Mouse (Mus musculus) CH12.LX (cell line): Measurements from ENCODE around the gene Rab25. TPM values are rescaled to one million over a fixed set of nuclear protein-coding genes. Genes with fewer than 3 reads are reported as not detected.

Experiments used
- DNase-seq: peaks from one replicate; pipeline ENCODE4 v3.0.0-alpha.2; 2013; ENCODE audit errors: extremely low read depth
- H3K27ac ChIP-seq: 2 replicates; pipeline ENCODE4 v1.5.1; 2012; ENCODE audit warnings: low read depth, mild to moderate bottlenecking, control low read depth, moderate library complexity; ENCODE audit not compliant: insufficient read depth
- H3K27me3 ChIP-seq: replicated peaks from 2 replicates; pipeline ENCODE3; 2012; ENCODE audit warnings: inconsistent platforms
- H3K36me3 ChIP-seq, 2 experiments: replicated peaks in 1 of 2; 2 replicates each; pipeline versions ENCODE3 to v1.6.1; 2012; ENCODE audit warnings: inconsistent platforms in 1 of 2, low read length in 1 of 2, mild to moderate bottlenecking in 1 of 2, mixed read lengths in 1 of 2, moderate library complexity in 1 of 2; ENCODE audit not compliant: control insufficient read depth in 1 of 2, insufficient read depth in 1 of 2
- H3K4me1 ChIP-seq, 2 experiments: 2 replicates each; pipeline ENCODE4 v1.6.1; 2012; ENCODE audit warnings: inconsistent platforms in 1 of 2, moderate library complexity in 1 of 2; ENCODE audit not compliant: insufficient read depth in 2 of 2, control insufficient read depth in 1 of 2
- H3K4me2 ChIP-seq: 2 replicates; pipeline ENCODE4 v1.6.1; 2012; ENCODE audit warnings: low read depth, mild to moderate bottlenecking, control low read depth; ENCODE audit not compliant: poor library complexity, insufficient read depth, severe bottlenecking
- H3K4me3 ChIP-seq, 3 experiments: fragments of 150-350 bp in 1 of 3; sonication (generic) in 1 of 3; replicated peaks in 1 of 3; 2 replicates each; pipeline versions ENCODE3 to v1.5.1; 2011 to 2012; ENCODE audit warnings: low read depth in 2 of 3, low read length in 2 of 3, mild to moderate bottlenecking in 2 of 3, moderate library complexity in 2 of 3, control low read depth in 1 of 3, improper control_type of control experiment in 1 of 3, inconsistent platforms in 1 of 3, mixed read lengths in 1 of 3; ENCODE audit not compliant: poor library complexity in 1 of 3
- H3K79me2 ChIP-seq: replicated peaks from 2 replicates; pipeline ENCODE4 v1.6.1; 2012; ENCODE audit warnings: mild to moderate bottlenecking, moderate library complexity; ENCODE audit not compliant: control insufficient read depth, poor library complexity, insufficient read depth, severe bottlenecking; ENCODE audit errors: extremely low read depth
- H3K9ac ChIP-seq: 2 replicates; pipeline ENCODE4 v1.6.1; 2012; ENCODE audit warnings: low read depth, mild to moderate bottlenecking, control low read depth, moderate library complexity; ENCODE audit not compliant: insufficient read depth
- H3K9me3 ChIP-seq: replicated peaks from 2 replicates; pipeline ENCODE3; 2012; ENCODE audit warnings: low read length, inconsistent platforms, mixed read lengths
- CHD1 ChIP-seq: IDR thresholded peaks from 2 replicates; pipeline ENCODE4 v1.6.1; 2012; ENCODE audit warnings: low read depth, low read length, improper control_type of control experiment, inconsistent platforms
- CHD2 ChIP-seq: IDR thresholded peaks from 2 replicates; pipeline ENCODE4 v1.6.1; 2011; ENCODE audit warnings: low read length, improper control_type of control experiment
- CTCF ChIP-seq, 2 experiments: IDR thresholded peaks in 1 of 2; conservative IDR thresholded peaks in 1 of 2; 2 replicates each; pipeline ENCODE4 v1.5.1; 2011 to 2012; ENCODE audit warnings: low read depth in 2 of 2, low read length in 2 of 2, improper control_type of control experiment in 1 of 2, inconsistent platforms in 1 of 2, mild to moderate bottlenecking in 1 of 2, moderate library complexity in 1 of 2
- EP300 ChIP-seq: IDR thresholded peaks from 2 replicates; pipeline ENCODE4 v1.6.1; 2011; ENCODE audit warnings: low read length, improper control_type of control experiment
- HCFC1 ChIP-seq: IDR thresholded peaks from 2 replicates; pipeline ENCODE4 v1.6.1; 2012; ENCODE audit warnings: low read depth, mild to moderate bottlenecking, inconsistent platforms, low read length, improper control_type of control experiment
- IRF4 ChIP-seq: IDR thresholded peaks from 2 replicates; pipeline ENCODE4 v1.6.1; 2014; ENCODE audit warnings: low read depth, mild to moderate bottlenecking, inconsistent platforms, low read length, improper control_type of control experiment
- JUN ChIP-seq: IDR thresholded peaks from 2 replicates; pipeline ENCODE4 v1.6.1; 2011; ENCODE audit warnings: low read depth, mild to moderate bottlenecking, low read length, improper control_type of control experiment, moderate library complexity; ENCODE audit not compliant: insufficient read depth
- KAT2A ChIP-seq: IDR thresholded peaks from 2 replicates; pipeline ENCODE4 v1.6.1; 2012; ENCODE audit warnings: low read length, improper control_type of control experiment, inconsistent platforms; ENCODE audit not compliant: insufficient replicate concordance
- MAX ChIP-seq: IDR thresholded peaks from 2 replicates; pipeline ENCODE4 v1.6.1; 2011; ENCODE audit warnings: low read length, improper control_type of control experiment
- MAZ ChIP-seq: IDR thresholded peaks from 2 replicates; pipeline ENCODE4 v1.6.1; 2012; ENCODE audit warnings: low read depth, mild to moderate bottlenecking, inconsistent platforms, low read length, improper control_type of control experiment, moderate library complexity
- MXI1 ChIP-seq: IDR thresholded peaks from 2 replicates; pipeline ENCODE4 v1.6.1; 2011; ENCODE audit warnings: mild to moderate bottlenecking, low read depth, low read length, improper control_type of control experiment
- NELFE ChIP-seq: IDR thresholded peaks from 2 replicates; pipeline ENCODE4 v1.6.1; 2011; ENCODE audit warnings: low read depth, low read length, improper control_type of control experiment
- NRF1 ChIP-seq: IDR thresholded peaks from 2 replicates; pipeline ENCODE4 v1.6.1; 2014; ENCODE audit warnings: low read depth, mild to moderate bottlenecking, inconsistent platforms, low read length, improper control_type of control experiment, moderate library complexity
- PAX5 ChIP-seq: IDR thresholded peaks from 2 replicates; pipeline ENCODE4 v1.6.1; 2012; ENCODE audit warnings: low read length, inconsistent platforms, mixed read lengths
- POLR2A ChIP-seq: IDR thresholded peaks from 2 replicates; pipeline ENCODE4 v1.6.1; 2011; ENCODE audit warnings: low read depth, mild to moderate bottlenecking, improper control_type of control experiment, low read length
- SIN3A ChIP-seq: IDR thresholded peaks from 2 replicates; pipeline ENCODE4 v1.6.1; 2012; ENCODE audit warnings: low read length, improper control_type of control experiment, inconsistent platforms
- TBP ChIP-seq: conservative IDR thresholded peaks from 2 replicates; pipeline ENCODE4 v1.6.1; 2011; ENCODE audit warnings: low read depth, low read length, improper control_type of control experiment
- TCF12 ChIP-seq: IDR thresholded peaks from 2 replicates; pipeline ENCODE4 v1.6.1; 2014; ENCODE audit warnings: low read depth, mild to moderate bottlenecking, inconsistent platforms, low read length, improper control_type of control experiment
- ZKSCAN1 ChIP-seq: IDR thresholded peaks from 2 replicates; pipeline ENCODE4 v1.6.1; 2012; ENCODE audit warnings: low read depth, inconsistent platforms, low read length, improper control_type of control experiment, borderline replicate concordance
- ZMIZ1 ChIP-seq: IDR thresholded peaks from 2 replicates; pipeline ENCODE4 v1.6.1; 2012; ENCODE audit warnings: low read depth, mild to moderate bottlenecking, inconsistent platforms, low read length, improper control_type of control experiment
- dilution Hi-C: fragments of 300-500 bp; cut with MboI; formaldehyde crosslinking; loops from 2 replicates; pipeline ENCODE4 v1.14.3; 2020; ENCODE audit warnings: low sequenced_read_pairs; ENCODE audit not compliant: extremely low pct_unique_long_range_greater_than_20kb, extremely low pct_ligation_motif_present
- in situ Hi-C: fragments of 300-500 bp; cut with MboI; formaldehyde crosslinking; loops from 3 replicates; pipeline ENCODE4 v1.14.3; 2019; ENCODE audit warnings: low sequenced_read_pairs, low pct_ligation_motif_present, low pct_unique_long_range_greater_than_20kb, mixed read lengths
- polyA plus RNA-seq: library from polyadenylated mRNA; unstranded; fragments of >175 nt; gene quantifications from 2 replicates; pipeline ENCODE4 v1.2.1, GENCODE M21; 2012; ENCODE audit warnings: low read depth; ENCODE audit not compliant: insufficient read length
- total RNA-seq, 2 experiments: library from RNA; depleted of rRNA; stranded (reverse); fragments of 300-350 nt in 1 of 2; fragments of >200 nt in 1 of 2; gene quantifications; 2 replicates each; pipeline ENCODE4 v1.2.3; 2012 to 2014

Rab25 gene
- total and polyA plus RNA-seq, 3 experiments = 0.79 to 4.1 (median 1.8) TPM

- no peak for TF ChIP-seq PAX5
- TF ChIP-seq, all 38 proteins: peak for 0
Observed at GRCm38 (mm10) chr3:88503881-88504746, 44.0 kb downstream of the Rab25 start (continued).

DNA sequence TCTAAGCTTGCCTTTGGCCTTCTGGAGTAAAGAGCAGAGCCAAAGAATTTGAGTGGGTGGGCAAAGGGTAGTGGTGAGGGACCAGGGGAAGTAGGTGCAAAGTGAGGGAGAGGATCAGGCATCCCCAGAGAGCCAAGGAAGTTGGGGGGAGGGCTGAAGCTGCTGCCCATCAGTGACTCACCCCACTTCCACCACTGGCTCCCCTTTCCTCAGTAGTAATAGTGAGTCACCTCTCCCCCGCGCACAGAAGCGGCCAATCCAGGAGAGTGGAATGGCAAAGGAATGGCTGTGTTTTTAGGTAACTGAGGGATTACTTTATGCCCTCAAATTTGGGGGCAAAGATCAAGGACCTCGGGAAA, 44.6 kb downstream of the Rab25 start:
- TF ChIP-seq JUN (no peak), NRF1 (no peak), CHD2 (peak; percentile 34; the same call in 1 of the 2 replicates), CHD1 (0 out of 2 replicates have a peak, but pooled peaks have one; percentile 20)

GRCm38 (mm10) chr3:88502641-88503504, 45.2 kb downstream of the Rab25 start:
- H3K79me2 ChIP-seq = no peaks in the 10 kb centered on the region; the same call in 1 of the 2 replicates
- in situ Hi-C loops (no loop called here), dilution Hi-C loops (no loop called here)
- peak overlapping the region; percentile 79 for H3K4me2 ChIP-seq
- H3K4me1 ChIP-seq = peaks cover 10 to 60% of the 10 kb centered on the region in 2 experiments
- H3K9me3 ChIP-seq = no peaks in the 10 kb centered on the region
- H3K36me3 ChIP-seq = peaks cover 0 to 6% of the 10 kb centered on the region in 2 experiments
- H3K4me3 ChIP-seq = peak overlapping the region; percentile 62 to 87 (median 87)
- peaks cover 10% of the 10 kb centered on the region for H3K27me3 ChIP-seq
- peak; percentile 87 for DNase-seq
- H3K9ac ChIP-seq = peak overlapping the region; percentile 64
- no peak overlapping the region for H3K27ac ChIP-seq
- TF ChIP-seq TBP = peak; percentile 90
- TF ChIP-seq SIN3A = peak; percentile 73
- peak; percentile 80 for TF ChIP-seq ZMIZ1
- no peak for TF ChIP-seq ZKSCAN1
- TF ChIP-seq CTCF (conservative IDR thresholded peaks at IDR 0.05 in 1 of 2, IDR thresholded peaks at IDR 0.05 in 1 of 2; ENCODE audit: low read depth in 2 of 2, low read length in 2 of 2) = no peak
- 0 out of 2 replicates have a peak, but pooled peaks have one; percentile 21 for TF ChIP-seq KAT2A
- TF ChIP-seq NELFE = peak; percentile 72; the same call in 1 of the 2 replicates
- TF ChIP-seq TCF12 = peak; percentile 46; the same call in 1 of the 2 replicates
- peak; percentile 93 for TF ChIP-seq MAZ
- peak; percentile 89 for TF ChIP-seq POLR2A
- TF ChIP-seq MAX = peak; percentile 58
- no peak for TF ChIP-seq EP300
- TF ChIP-seq HCFC1 = peak; percentile 32
- no peak for TF ChIP-seq IRF4
- peak; percentile 48; the same call in 1 of the 2 replicates for TF ChIP-seq MXI1

More for the DNA sequence above, 44.6 kb downstream of the Rab25 start:
- in situ Hi-C loops = no loop called here
- DNase-seq = no peak
- peaks cover 10% of the 10 kb centered on the region for H3K27me3 ChIP-seq
- H3K27ac ChIP-seq = no peak overlapping the region
- H3K4me3 ChIP-seq = peak overlapping the region in 1 of 3 experiments; percentile 87
- H3K4me2 ChIP-seq = peak overlapping the region; percentile 79; the same call in 1 of the 2 replicates
- no peaks in the 10 kb centered on the region for H3K9me3 ChIP-seq
- H3K4me1 ChIP-seq = peaks cover 10 to 65% of the 10 kb centered on the region in 2 experiments
- no peak overlapping the region for H3K9ac ChIP-seq
- H3K36me3 ChIP-seq = no peaks in the 10 kb centered on the region
- dilution Hi-C loops = no loop called here
- H3K79me2 ChIP-seq = no peaks in the 10 kb centered on the region; the same call in 1 of the 2 replicates
